Mouse (Mus musculus): Measurements from ENCODE around the gene Prune1. TPM values are rescaled to one million over a fixed set of nuclear protein-coding genes. Genes with fewer than 3 reads are reported as not detected.

The Prune1 gene
- total and polyA plus RNA-seq, 2 experiments from 2014 or later: 59.0 to 60.4 TPM

DNA sequence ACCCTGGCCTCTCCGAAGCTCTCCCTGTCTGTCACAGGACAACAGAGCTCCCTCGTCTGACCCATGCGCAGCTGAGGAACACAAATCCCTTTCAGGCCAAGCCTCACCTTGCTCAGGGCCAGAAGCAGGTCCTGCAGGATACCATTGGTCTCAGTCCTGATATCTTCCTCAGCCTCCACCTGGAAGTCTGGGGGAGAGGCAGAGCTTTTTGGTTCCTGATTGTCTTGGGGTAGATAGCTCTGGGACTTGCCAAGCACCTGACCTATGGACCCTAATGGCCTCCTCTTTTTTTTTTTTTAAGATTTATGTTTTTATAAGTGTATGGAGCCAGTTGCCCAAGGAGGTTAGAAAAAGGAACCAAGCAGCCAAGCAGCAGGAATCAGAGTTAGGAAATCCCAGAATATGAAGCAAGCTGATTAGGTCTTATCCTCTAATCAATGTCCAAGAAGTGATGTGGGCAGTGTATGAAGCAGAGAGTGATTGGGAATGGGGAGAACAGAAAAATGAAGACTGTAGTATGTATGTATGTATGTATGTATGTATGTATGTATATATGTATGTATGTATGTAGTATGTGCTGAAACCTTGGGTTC, 19.4 kb upstream of the Prune1 start:
- H3K27me3 ChIP-seq (ENCODE audit: insufficient read depth, low read length): no peaks in the 10 kb centered on the region
- no peak for TF ChIP-seq CTCF (IDR thresholded peaks at IDR 0.05; ENCODE audit: low read depth)
- H3K4me1 ChIP-seq (ENCODE audit: insufficient read depth): no peaks in the 10 kb centered on the region
- peaks cover 5% of the 10 kb centered on the region; the same call in 1 of the 2 replicates for H3K36me3 ChIP-seq (ENCODE audit: insufficient read depth)
- no peak overlapping the region for H3K4me3 ChIP-seq (ENCODE audit: low read depth, low read length)
- no peak overlapping the region for H3K9ac ChIP-seq
- WGBS: 82% methylated on average over 3 of the region's 3 CpGs
- H3K4me2 ChIP-seq (ENCODE audit: low read depth): no peak overlapping the region
- no peak overlapping the region for H3K27ac ChIP-seq (ENCODE audit: low read depth, low read length)
- DNase-seq (no peak), ATAC-seq (no peak)
- H3K9me3 ChIP-seq (ENCODE audit: low read length): no peaks in the 10 kb centered on the region

GRCm38 (mm10) chr3:95298018-95298417, 16.1 kb upstream of the Prune1 start:
- no peak for DNase-seq
- H3K9ac ChIP-seq: no peak overlapping the region
- no peaks in the 10 kb centered on the region for H3K9me3 ChIP-seq (ENCODE audit: low read length)
- no peaks in the 10 kb centered on the region for H3K4me1 ChIP-seq (ENCODE audit: insufficient read depth)
- no peak overlapping the region for H3K4me3 ChIP-seq (ENCODE audit: low read depth, low read length)
- no peak overlapping the region for H3K4me2 ChIP-seq (ENCODE audit: low read depth)
- H3K36me3 ChIP-seq (ENCODE audit: insufficient read depth): peaks cover 31% of the 10 kb centered on the region
- TF ChIP-seq CTCF (IDR thresholded peaks at IDR 0.05; ENCODE audit: low read depth): no peak
- H3K27ac ChIP-seq (ENCODE audit: low read depth, low read length): no peak overlapping the region
- no peak for ATAC-seq
- H3K27me3 ChIP-seq (ENCODE audit: insufficient read depth, low read length): no peaks in the 10 kb centered on the region
- WGBS: 94% methylated on average over 7 of the region's 7 CpGs

GRCm38 (mm10) chr3:95296103-95296469, 14.2 kb upstream of the Prune1 start:
- H3K4me2 ChIP-seq (ENCODE audit: low read depth): no peak overlapping the region
- 8% methylated on average over 5 of the region's 5 CpGs for WGBS
- peak; percentile 66 for DNase-seq
- H3K27ac ChIP-seq (ENCODE audit: low read depth, low read length): no peak overlapping the region
- no peaks in the 10 kb centered on the region for H3K4me1 ChIP-seq (ENCODE audit: insufficient read depth)
- peak; percentile 62 for TF ChIP-seq CTCF (IDR thresholded peaks at IDR 0.05; ENCODE audit: low read depth)
- no peaks in the 10 kb centered on the region for H3K27me3 ChIP-seq (ENCODE audit: insufficient read depth, low read length)
- H3K9me3 ChIP-seq (ENCODE audit: low read length): no peaks in the 10 kb centered on the region
- peaks cover 39% of the 10 kb centered on the region for H3K36me3 ChIP-seq (ENCODE audit: insufficient read depth)
- no peak overlapping the region for H3K9ac ChIP-seq
- no peak overlapping the region for H3K4me3 ChIP-seq (ENCODE audit: low read depth, low read length)
- peak; percentile 81 for ATAC-seq

GRCm38 (mm10) chr3:95295321-95296102, 13.6 kb upstream of the Prune1 start:
- Histone ChIP-seq H3K27ac (ENCODE audit: low read depth, low read length) (no peak overlapping the region), H3K9me3 (ENCODE audit: low read length) (no peaks in the 10 kb centered on the region), H3K4me2 (ENCODE audit: low read depth) (no peak overlapping the region), H3K9ac (no peak overlapping the region), H3K4me3 (ENCODE audit: low read depth, low read length) (no peak overlapping the region), H3K27me3 (ENCODE audit: insufficient read depth, low read length) (no peaks in the 10 kb centered on the region), H3K4me1 (ENCODE audit: insufficient read depth) (no peaks in the 10 kb centered on the region), H3K36me3 (ENCODE audit: insufficient read depth) (peaks cover 43% of the 10 kb centered on the region)
- no peak for TF ChIP-seq CTCF (IDR thresholded peaks at IDR 0.05; ENCODE audit: low read depth)
- 83% methylated on average over 11 of the region's 11 CpGs for WGBS
- ATAC-seq (0 out of 2 replicates have a peak, but pooled peaks have one; percentile 8), DNase-seq (no peak)

DNA sequence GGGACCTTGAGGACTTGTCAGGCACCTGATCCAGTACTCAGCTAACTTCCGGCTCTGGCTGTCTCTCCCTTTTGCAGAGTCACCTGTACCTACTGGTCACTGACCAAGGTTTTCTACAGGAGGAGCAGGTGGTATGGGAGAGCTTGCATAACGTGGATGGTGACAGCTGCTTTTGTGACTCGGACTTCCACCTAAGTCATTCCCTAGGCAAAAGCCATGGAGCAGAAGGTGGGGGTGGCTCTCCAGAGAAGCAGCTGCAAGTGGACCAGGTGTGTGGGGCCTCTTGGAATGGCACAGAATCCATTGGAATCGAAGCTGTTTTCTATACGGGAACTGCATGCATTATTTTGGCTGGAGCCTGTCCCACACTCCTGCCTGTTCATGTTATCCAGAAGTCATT, 12.8 kb upstream of the Prune1 start:
- H3K4me2 ChIP-seq (ENCODE audit: low read depth): no peak overlapping the region
- H3K4me3 ChIP-seq (ENCODE audit: low read depth, low read length): no peak overlapping the region
- no peak for DNase-seq
- H3K9ac ChIP-seq: no peak overlapping the region
- H3K27ac ChIP-seq (ENCODE audit: low read depth, low read length): no peak overlapping the region
- H3K9me3 ChIP-seq (ENCODE audit: low read length): no peaks in the 10 kb centered on the region
- TF ChIP-seq CTCF (IDR thresholded peaks at IDR 0.05; ENCODE audit: low read depth): no peak
- ATAC-seq: no peak
- H3K36me3 ChIP-seq (ENCODE audit: insufficient read depth): peaks cover 43% of the 10 kb centered on the region
- WGBS: 89% methylated on average over 5 of the region's 5 CpGs
- no peaks in the 10 kb centered on the region for H3K4me1 ChIP-seq (ENCODE audit: insufficient read depth)
- H3K27me3 ChIP-seq (ENCODE audit: insufficient read depth, low read length): no peaks in the 10 kb centered on the region

DNA sequence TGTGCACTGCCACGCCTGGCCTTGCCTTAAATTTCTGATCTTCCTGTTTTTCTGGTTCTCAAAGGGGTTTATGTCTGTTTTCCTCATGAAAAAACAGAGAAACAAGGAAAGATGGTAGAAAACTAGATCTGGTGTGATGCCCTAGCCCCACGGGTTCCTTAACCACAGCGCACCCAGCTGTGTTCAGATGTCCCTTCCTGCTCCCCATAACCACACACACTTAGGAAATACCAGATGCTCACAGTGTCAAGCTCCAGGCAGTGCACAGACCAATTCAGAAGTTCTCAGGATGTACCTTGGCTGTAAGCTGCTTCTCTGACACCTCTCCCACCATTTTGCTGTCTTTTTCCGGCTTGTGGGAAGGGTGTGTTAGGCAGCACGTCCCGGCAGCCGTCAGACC, 12.4 kb upstream of the Prune1 start:
- H3K36me3 ChIP-seq (ENCODE audit: insufficient read depth): peaks cover 43% of the 10 kb centered on the region
- H3K4me2 ChIP-seq (ENCODE audit: low read depth): no peak overlapping the region
- H3K27ac ChIP-seq (ENCODE audit: low read depth, low read length): no peak overlapping the region
- ATAC-seq: no peak
- no peaks in the 10 kb centered on the region for H3K9me3 ChIP-seq (ENCODE audit: low read length)
- 95% methylated on average over 7 of the region's 7 CpGs for WGBS
- H3K4me1 ChIP-seq (ENCODE audit: insufficient read depth): no peaks in the 10 kb centered on the region
- H3K9ac ChIP-seq: no peak overlapping the region
- TF ChIP-seq CTCF (IDR thresholded peaks at IDR 0.05; ENCODE audit: low read depth): no peak
- no peaks in the 10 kb centered on the region for H3K27me3 ChIP-seq (ENCODE audit: insufficient read depth, low read length)
- H3K4me3 ChIP-seq (ENCODE audit: low read depth, low read length): no peak overlapping the region
- DNase-seq: no peak

DNA sequence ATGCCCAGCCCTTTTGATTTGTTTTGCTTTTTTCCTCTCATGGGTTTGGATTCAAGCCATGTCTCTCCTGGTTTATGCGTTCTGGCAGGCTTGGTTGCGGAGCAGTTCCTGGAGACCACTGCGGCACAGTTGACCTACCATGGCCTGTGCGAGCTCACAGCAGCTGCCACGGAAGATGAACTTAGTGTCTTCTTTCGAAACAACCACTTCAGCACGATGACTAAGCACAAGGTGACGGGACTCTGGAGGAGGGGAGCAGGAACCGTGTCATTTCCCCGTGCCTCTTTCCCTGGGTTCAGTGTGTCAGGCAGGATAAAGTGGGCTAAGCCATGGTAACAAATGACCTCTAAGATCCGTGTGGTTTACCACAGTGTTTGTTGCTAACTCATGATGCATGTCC, 11.7 kb upstream of the Prune1 start:
- peaks cover 46% of the 10 kb centered on the region for H3K36me3 ChIP-seq (ENCODE audit: insufficient read depth)
- no peak overlapping the region for H3K27ac ChIP-seq (ENCODE audit: low read depth, low read length)
- no peak overlapping the region for H3K4me2 ChIP-seq (ENCODE audit: low read depth)
- H3K27me3 ChIP-seq (ENCODE audit: insufficient read depth, low read length): no peaks in the 10 kb centered on the region
- WGBS: 89% methylated on average over 11 of the region's 11 CpGs
- H3K9me3 ChIP-seq (ENCODE audit: low read length): no peaks in the 10 kb centered on the region
- DNase-seq: no peak
- no peak for ATAC-seq
- no peak for TF ChIP-seq CTCF (IDR thresholded peaks at IDR 0.05; ENCODE audit: low read depth)
- no peak overlapping the region for H3K4me3 ChIP-seq (ENCODE audit: low read depth, low read length)
- no peak overlapping the region for H3K9ac ChIP-seq
- H3K4me1 ChIP-seq (ENCODE audit: insufficient read depth): no peaks in the 10 kb centered on the region

Data from forebrain, postnatal 0 days (tissue).